Mouse (Mus musculus) E14TG2a.4 (cell line): Measurements from ENCODE around the gene Ppp1r11.

Experiments used
- CTCF ChIP-seq: conservative IDR thresholded peaks from 2 replicates; pipeline ENCODE4 v1.5.1; 2014; ENCODE audit warnings: low read length
- POU5F1 ChIP-seq: IDR thresholded peaks from 2 replicates; pipeline ENCODE4 v1.6.1; 2014; ENCODE audit warnings: low read length, borderline replicate concordance

- no peak for TF ChIP-seq POU5F1
- TF ChIP-seq CTCF = peak; percentile 67
These were observed 45.6 kb upstream of the Ppp1r11 start for GRCm38 (mm10) chr17:36997033-36997735.
